Mouse (Mus musculus): ENCODE data around the gene Ahrr.

GRCm38 (mm10) chr13:74296376-74296775, 4.2 kb upstream of the Ahrr start:
- TF ChIP-seq POLR2A (IDR thresholded peaks at IDR 0.05; ENCODE audit: borderline replicate concordance, extremely low read depth, insufficient read depth, insufficient read length, poor library complexity, severe bottlenecking) = no peak
- TF ChIP-seq CTCF (IDR thresholded peaks at IDR 0.05; ENCODE audit: borderline replicate concordance, extremely low read depth, insufficient read depth, insufficient read length) = no peak
